Mouse (Mus musculus) G1E (cell line): ENCODE results near the gene Gtsf1. TPM values are rescaled to one million over a fixed set of nuclear protein-coding genes. Genes with fewer than 3 reads are reported as not detected.

Experiments used
- ATAC-seq: 2 replicates; pipeline ENCODE4 v1.8.0; 2016; ENCODE audit warnings: mild to moderate bottlenecking; ENCODE audit not compliant: insufficient number of reproducible peaks, poor library complexity, low FRiP score, severe bottlenecking; ENCODE audit errors: extremely low read depth
- DNase-seq: peaks from one replicate; pipeline ENCODE4 v3.0.0; 2012; ENCODE audit warnings: low spot score
- H3K27me3 ChIP-seq: 2 replicates; pipeline ENCODE4 v1.6.1; 2012; ENCODE audit warnings: mild to moderate bottlenecking, low read length, inconsistent platforms; ENCODE audit not compliant: insufficient read depth
- H3K36me3 ChIP-seq: replicated peaks from 2 replicates; pipeline ENCODE3; 2012; ENCODE audit warnings: mild to moderate bottlenecking, inconsistent platforms
- H3K4me1 ChIP-seq: 2 replicates; pipeline ENCODE4 v1.6.1; 2012; ENCODE audit warnings: low read depth, low read length, inconsistent platforms, mixed read lengths; ENCODE audit not compliant: insufficient read depth
- H3K4me3 ChIP-seq: 2 replicates; pipeline ENCODE4 v1.5.1; 2012; ENCODE audit warnings: low read depth, mild to moderate bottlenecking, inconsistent platforms, low read length, moderate library complexity, mixed read lengths
- H3K9me3 ChIP-seq: replicated peaks from 2 replicates; pipeline ENCODE4 v1.6.1; 2012; ENCODE audit warnings: inconsistent platforms
- CTCF ChIP-seq: IDR thresholded peaks from 2 replicates; pipeline ENCODE4 v1.5.1; 2012; ENCODE audit warnings: low read depth, low read length, inconsistent platforms, mixed read lengths
- GATA1 ChIP-seq: IDR thresholded peaks from 2 replicates; pipeline ENCODE4 v1.6.1; 2012; ENCODE audit warnings: borderline replicate concordance, low read length, inconsistent platforms, mixed read lengths
- GATA2 ChIP-seq: IDR thresholded peaks from 2 replicates; pipeline ENCODE4 v1.6.1; 2012; ENCODE audit warnings: low read depth, low read length, inconsistent platforms, borderline replicate concordance
- POLR2AphosphoS5 ChIP-seq: IDR thresholded peaks from 2 replicates; pipeline ENCODE4 v1.6.1; 2012; ENCODE audit warnings: low read depth, low read length, inconsistent platforms; ENCODE audit not compliant: insufficient replicate concordance
- TAL1 ChIP-seq: conservative IDR thresholded peaks from 2 replicates; pipeline ENCODE4 v1.6.1; 2012; ENCODE audit warnings: low read depth, low read length, inconsistent platforms, mixed read lengths
- polyA plus RNA-seq: library from polyadenylated mRNA; stranded (reverse); fragments of >175 nt; gene quantifications from 2 replicates; pipeline ENCODE4 v1.2.3, GENCODE M21; 2012
- total RNA-seq, 2 experiments: library from RNA; stranded (forward) in 1 of 2; stranded (reverse) in 1 of 2; fragments of 200-1000 nt in 1 of 2; fragments of >200 nt in 1 of 2; fragmentation: Nextera tagmentation in 1 of 2; gene quantifications; 2 replicates each; pipeline ENCODE4 v1.2.3; 2014 to 2017

Gtsf1 gene
- total and polyA plus RNA-seq, 3 experiments, result not detected

DNA sequence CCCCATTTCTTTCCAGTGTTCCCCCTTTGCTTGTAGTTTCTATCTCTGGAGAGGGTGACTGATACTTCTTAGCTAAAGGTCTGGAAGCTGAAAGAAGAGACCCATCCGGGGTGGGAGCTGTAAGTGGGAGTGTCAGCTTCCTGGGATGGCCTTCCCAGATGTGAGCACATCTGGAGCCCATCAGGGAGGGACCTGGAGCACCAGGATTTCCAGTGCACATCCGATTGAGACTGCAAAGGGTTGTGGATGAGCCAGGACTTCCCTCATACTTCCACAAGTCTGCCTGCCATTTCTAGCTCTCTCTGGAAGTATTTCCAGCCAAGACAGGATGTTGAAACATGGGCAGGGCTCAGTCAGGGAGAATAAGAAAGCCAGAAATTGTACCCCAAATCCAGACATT lies 59.1 kb downstream of the Gtsf1 start:
- Histone ChIP-seq H3K27me3 (peaks cover 49% of the 10 kb centered on the region), H3K36me3 (no peaks in the 10 kb centered on the region), H3K4me3 (no peak overlapping the region), H3K4me1 (no peaks in the 10 kb centered on the region), H3K9me3 (no peaks in the 10 kb centered on the region)
- no peak for ATAC-seq
- TF ChIP-seq TAL1 (no peak), CTCF (no peak), GATA2 (no peak), GATA1 (no peak), POLR2AphosphoS5 (no peak)
- no peak for DNase-seq

DNA sequence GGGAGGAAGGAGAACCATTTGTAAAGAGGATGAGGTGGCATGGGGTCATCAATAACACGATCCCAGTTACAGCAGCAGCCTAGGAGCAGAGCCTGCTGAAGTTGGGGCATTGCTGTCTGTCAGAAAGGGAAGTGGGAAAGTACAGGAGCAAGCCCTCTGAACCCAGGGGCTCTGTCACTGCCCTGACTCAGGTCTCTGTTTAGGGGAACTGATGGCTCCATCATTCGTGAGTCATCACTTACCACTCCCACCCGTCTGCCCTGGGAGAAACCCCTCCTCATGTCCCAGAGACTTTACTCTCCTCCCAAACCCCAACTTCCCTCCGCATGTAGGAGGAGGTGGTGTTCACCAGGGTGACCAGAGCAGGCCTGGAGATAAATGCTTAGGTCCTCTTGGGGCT lies 59.8 kb downstream of the Gtsf1 start:
- TF ChIP-seq POLR2AphosphoS5, result no peak
- Histone ChIP-seq H3K4me1 (no peaks in the 10 kb centered on the region), H3K27me3 (peaks cover 51% of the 10 kb centered on the region), H3K9me3 (no peaks in the 10 kb centered on the region), H3K36me3 (no peaks in the 10 kb centered on the region), H3K4me3 (no peak overlapping the region)
- DNase-seq (no peak), ATAC-seq (no peak)

DNA sequence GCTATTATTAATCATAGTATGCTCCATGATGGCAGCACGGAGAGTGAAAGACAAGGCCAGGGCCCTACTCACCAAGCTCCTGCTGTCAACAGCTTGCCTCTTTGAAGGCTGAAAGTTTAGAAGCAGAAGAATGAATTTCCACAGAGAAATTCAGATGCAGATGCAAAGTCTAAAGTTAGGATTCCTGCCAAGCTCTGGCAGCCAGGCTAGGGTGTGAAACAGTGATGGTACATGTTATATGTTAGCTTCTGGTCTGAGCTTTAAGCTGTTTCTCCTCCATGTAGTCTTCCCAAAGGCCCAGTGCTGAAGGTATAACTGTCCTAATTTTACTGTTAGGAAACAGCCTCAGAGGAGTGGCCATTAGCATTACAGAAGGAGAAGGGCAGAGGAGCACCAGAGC lies 61.1 kb downstream of the Gtsf1 start:
- Histone ChIP-seq H3K4me1 (no peaks in the 10 kb centered on the region), H3K4me3 (no peak overlapping the region), H3K36me3 (peaks cover 3% of the 10 kb centered on the region), H3K9me3 (no peaks in the 10 kb centered on the region), H3K27me3 (peaks cover 51% of the 10 kb centered on the region)
- ATAC-seq (no peak), DNase-seq (no peak)
- TF ChIP-seq CTCF (no peak), POLR2AphosphoS5 (no peak), GATA2 (no peak), GATA1 (no peak), TAL1 (no peak)

DNA sequence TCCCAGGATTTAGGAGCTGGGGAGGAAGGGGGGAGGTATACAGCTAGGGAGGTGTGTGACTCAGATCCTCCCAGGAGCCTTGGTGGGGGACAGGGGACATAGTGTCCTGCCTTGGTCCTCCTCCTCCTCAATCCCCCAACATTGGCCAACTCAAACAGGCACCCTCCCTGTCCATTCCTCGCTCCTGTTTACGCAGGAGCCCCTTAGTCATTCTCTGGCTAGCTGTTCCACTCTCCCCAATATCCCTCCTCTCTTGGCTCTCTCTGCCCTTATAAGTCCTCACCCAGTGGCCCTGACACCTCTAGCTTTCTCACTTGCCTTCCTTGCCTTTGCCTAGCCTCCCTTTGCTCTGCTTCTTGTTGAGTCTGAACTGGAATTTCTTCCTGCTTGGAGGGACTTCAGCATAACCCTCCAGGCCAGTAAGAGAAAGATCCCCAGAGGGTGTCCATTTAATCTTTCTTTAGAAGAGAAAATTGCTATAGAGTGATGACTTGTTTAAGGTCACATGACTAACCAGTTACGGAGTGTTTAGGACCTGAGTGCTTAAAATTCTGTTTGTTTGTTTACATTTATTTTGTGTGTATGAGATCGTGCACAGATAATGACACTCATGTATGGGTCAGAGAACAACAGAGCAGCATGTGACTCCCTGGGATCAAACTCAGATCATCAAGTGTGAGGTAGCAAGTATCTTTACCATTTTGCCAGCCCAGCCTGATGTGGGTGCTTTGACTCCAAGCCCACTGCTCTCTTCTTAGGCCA lies 61.9 kb downstream of the Gtsf1 start:
- TF ChIP-seq GATA1 (no peak), CTCF (no peak), GATA2 (no peak), POLR2AphosphoS5 (no peak)
- Histone ChIP-seq H3K4me1 (no peaks in the 10 kb centered on the region), H3K4me3 (no peak overlapping the region), H3K9me3 (no peaks in the 10 kb centered on the region), H3K36me3 (peaks cover 8% of the 10 kb centered on the region), H3K27me3 (peaks cover 55% of the 10 kb centered on the region)
- ATAC-seq, result no peak
- DNase-seq, result no peak

DNA sequence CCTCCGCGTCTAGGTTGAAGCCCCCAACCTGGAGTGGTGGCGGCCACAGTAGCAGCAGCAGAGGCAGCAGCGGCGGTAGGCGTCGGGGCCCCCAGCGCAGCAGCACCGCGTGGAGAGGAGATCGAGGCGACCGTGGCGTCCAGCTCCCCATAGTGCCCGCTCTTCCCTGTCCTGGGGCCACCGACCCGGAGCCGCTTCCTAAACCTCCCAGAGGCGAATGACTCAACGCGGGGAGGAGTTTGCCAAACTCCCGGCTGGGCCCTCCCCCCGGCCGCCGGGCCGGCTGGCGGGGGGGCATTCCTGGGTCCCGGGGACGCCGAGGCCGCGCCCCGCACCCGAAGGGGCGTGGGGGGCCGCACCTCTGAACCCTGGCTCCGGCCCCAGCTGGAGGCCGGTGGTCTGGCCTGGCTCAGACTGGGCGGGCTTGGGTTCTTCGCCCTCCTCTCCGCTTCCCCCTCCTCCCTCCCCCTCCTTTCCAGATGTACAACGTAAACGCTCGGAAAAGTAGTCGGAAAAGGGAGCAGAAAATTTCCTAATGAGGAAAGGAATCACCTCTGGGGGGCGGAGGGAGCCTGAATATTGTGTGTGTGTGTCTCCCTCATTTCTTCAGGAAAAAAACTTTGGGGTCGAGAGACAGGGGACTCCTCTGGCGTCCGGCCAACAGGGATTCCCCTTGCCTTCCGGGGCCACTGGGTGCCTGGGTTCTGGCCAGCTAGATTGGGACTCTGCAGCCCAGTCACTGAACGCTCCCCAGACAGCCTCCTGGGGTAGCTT lies 63.7 kb downstream of the Gtsf1 start, which contains the start of gene Itga5:
Gene Itga5, minus strand, starts transcription at position 388 of the 774 bp plus-strand sequence.
- H3K4me1 ChIP-seq, result no peaks in the 10 kb centered on the region
- peak; percentile 43 for DNase-seq
- peak within 1 kb of the TSS; percentile 67 for H3K4me3 ChIP-seq

More for the DNA sequence above, 63.7 kb downstream of the Gtsf1 start, which contains the start of gene Itga5:
- Histone ChIP-seq H3K36me3 (peaks cover 12% of the 10 kb centered on the region), H3K9me3 (no peaks in the 10 kb centered on the region), H3K27me3 (peaks cover 58% of the 10 kb centered on the region)
- ATAC-seq, result no peak
- no peak for TF ChIP-seq GATA1
- no peak for TF ChIP-seq GATA2
- TF ChIP-seq TAL1, result no peak
- TF ChIP-seq CTCF, result no peak
- no peak for TF ChIP-seq POLR2AphosphoS5
